Mouse (Mus musculus) C2C12 (cell line): ENCODE measurements around the gene 6430531B16Rik.

Source experiments
- CEBPB ChIP-seq: IDR thresholded peaks from one replicate; pipeline ENCODE4 v1.6.1; 2011; ENCODE audit warnings: low read depth, mild to moderate bottlenecking, control low read depth, moderate library complexity
- CTCF ChIP-seq: IDR thresholded peaks from one replicate; pipeline ENCODE4 v1.5.1; 2011; ENCODE audit not compliant: control insufficient read depth, insufficient read depth, insufficient read length
- MAX ChIP-seq: IDR thresholded peaks from one replicate; pipeline ENCODE4 v1.6.1; 2011; ENCODE audit warnings: mild to moderate bottlenecking, control low read depth
- MYOG ChIP-seq: IDR thresholded peaks from one replicate; pipeline ENCODE4 v1.6.1; 2011; ENCODE audit not compliant: control insufficient read depth, insufficient read length; ENCODE audit errors: extremely low read depth
- USF1 ChIP-seq: IDR thresholded peaks from one replicate; pipeline ENCODE4 v1.6.1; 2011; ENCODE audit warnings: low read depth, mild to moderate bottlenecking, control low read depth, moderate library complexity

DNA sequence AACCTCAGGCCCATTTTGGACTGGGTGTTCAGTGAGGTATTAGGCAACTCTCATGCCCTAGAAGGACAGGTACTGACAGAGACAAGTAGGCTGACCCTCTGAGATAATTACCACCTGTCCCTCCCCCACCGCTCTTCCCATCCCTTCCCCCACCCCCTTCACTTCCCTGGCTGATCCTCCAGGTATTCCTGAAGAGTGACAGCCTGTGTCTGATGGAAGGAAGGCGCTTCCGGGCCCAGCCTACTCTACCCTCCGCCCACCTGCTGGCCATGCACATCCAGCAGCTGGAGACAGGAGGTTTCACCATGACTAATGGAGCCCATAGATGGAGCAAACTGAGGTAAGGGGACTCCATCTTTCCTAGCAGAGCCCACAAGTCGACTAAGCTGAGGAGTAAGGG lies 40.7 kb downstream of the 6430531B16Rik start:
- TF ChIP-seq CTCF (no peak), MAX (no peak), USF1 (no peak), MYOG (no peak), CEBPB (no peak)
